Mouse (Mus musculus) heart, embryonic 15.5 days (tissue): Measurements from ENCODE around the gene Zp3. TPM values are rescaled to one million over a fixed set of nuclear protein-coding genes. Genes with fewer than 3 reads are reported as not detected.

Experiments
- ATAC-seq: fragments of 200-750 bp; cut with Nextera tagmentation; replicated peaks from 2 replicates; pipeline ENCODE4 v1.8.0; 2017; ENCODE audit warnings: low read depth, moderate TSS enrichment; ENCODE audit not compliant: insufficient number of reproducible peaks, insufficient read depth, low FRiP score
- H3K27ac ChIP-seq: fragments of 300-500 bp; sonication (generic); 2 replicates; pipeline ENCODE4 v1.5.1; 2015; ENCODE audit warnings: mild to moderate bottlenecking, inconsistent platforms
- H3K27me3 ChIP-seq: fragments of 300-500 bp; sonication (generic); 2 replicates; pipeline ENCODE4 v1.6.1; 2015; ENCODE audit warnings: inconsistent platforms
- H3K36me3 ChIP-seq: fragments of 300-500 bp; sonication (generic); 2 replicates; pipeline ENCODE4 v1.6.1; 2015; ENCODE audit warnings: mild to moderate bottlenecking, inconsistent platforms
- H3K4me1 ChIP-seq: fragments of 300-500 bp; sonication (generic); replicated peaks from 2 replicates; pipeline ENCODE4 v1.6.1; 2015; ENCODE audit warnings: inconsistent platforms
- H3K4me2 ChIP-seq: fragments of 300-500 bp; sonication (generic); 2 replicates; pipeline ENCODE4 v1.6.1; 2015; ENCODE audit warnings: inconsistent platforms, mild to moderate bottlenecking, moderate library complexity
- H3K4me3 ChIP-seq: fragments of 300-500 bp; sonication (generic); 2 replicates; pipeline ENCODE4 v1.5.1; 2015; ENCODE audit warnings: mild to moderate bottlenecking, inconsistent platforms
- H3K9ac ChIP-seq: fragments of 300-500 bp; sonication (generic); 2 replicates; pipeline ENCODE4 v1.6.1; 2015; ENCODE audit warnings: mild to moderate bottlenecking, inconsistent platforms
- H3K9me3 ChIP-seq: fragments of 300-500 bp; sonication (generic); replicated peaks from 2 replicates; pipeline ENCODE4 v1.6.1; 2016; ENCODE audit warnings: inconsistent platforms
- WGBS: fragments of 180-500 bp; shearing (Covaris S2); methylation state at CpG from one replicate; pipeline ENCODE4 v1.1.7; 2015; ENCODE audit warnings: mixed read lengths; 5-methylcytosine and 5-hydroxymethylcytosine counted together
- polyA plus RNA-seq: library from polyadenylated mRNA; unstranded; fragments of >200 nt; fragmentation: Nextera tagmentation; extraction: Ambion mirVana; gene quantifications from 2 replicates; pipeline ENCODE4 v1.2.1, GENCODE M21; 2015

Zp3 gene
- polyA plus RNA-seq, 1 experiment from 2014 or later, result not detected

DNA sequence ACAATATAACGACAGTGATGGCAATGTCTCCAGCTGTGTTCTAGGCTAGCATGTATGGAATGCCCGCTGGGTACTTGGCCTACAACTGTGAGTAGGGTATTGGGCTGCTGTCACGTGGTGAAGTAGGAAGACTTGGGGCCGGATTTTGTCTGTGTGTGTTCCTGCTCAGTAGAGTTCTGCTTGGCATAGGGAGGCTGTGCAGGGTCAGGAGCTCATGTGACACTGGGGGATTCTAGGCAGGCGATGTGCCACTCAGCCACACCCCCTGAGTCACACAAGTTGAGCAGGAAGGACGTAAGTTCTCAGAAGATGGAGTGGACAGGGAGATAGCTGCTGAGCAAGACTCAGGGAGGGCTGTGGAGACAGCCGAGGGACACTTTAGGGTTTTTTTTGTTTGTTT lies 27.8 kb downstream of the Zp3 start:
- Histone ChIP-seq H3K4me2 (no peak overlapping the region), H3K9ac (no peak overlapping the region), H3K4me1 (peaks cover 16% of the 10 kb centered on the region), H3K27me3 (no peaks in the 10 kb centered on the region), H3K36me3 (peaks cover 24% of the 10 kb centered on the region), H3K9me3 (no peaks in the 10 kb centered on the region), H3K27ac (no peak overlapping the region), H3K4me3 (no peak overlapping the region)
- no peak for ATAC-seq
- 69% methylated on average over 7 of the region's 7 CpGs for WGBS

DNA sequence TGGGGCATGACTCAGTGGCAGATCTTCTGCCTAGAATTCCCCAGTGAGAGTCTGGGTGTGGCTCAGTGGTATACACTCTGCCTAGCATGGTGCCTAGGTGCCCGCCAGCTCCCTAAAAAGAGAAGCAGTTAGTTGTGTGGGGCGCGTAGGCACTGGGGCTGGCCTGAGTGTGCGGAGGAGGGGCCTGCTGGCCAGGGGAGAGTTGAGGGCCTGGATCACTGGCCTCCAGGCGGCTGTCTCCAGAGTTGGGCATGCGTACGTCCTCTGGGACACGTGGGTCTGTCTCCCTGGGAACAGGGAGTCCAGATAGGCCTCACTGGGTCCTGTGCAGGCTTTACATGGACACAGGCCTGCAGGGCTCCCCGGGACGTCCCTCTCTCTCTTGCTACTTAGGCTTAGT lies 35.0 kb downstream of the Zp3 start:
- Histone ChIP-seq H3K9ac (no peak overlapping the region), H3K4me3 (no peak overlapping the region), H3K4me2 (peak overlapping the region; percentile 48), H3K9me3 (no peaks in the 10 kb centered on the region), H3K27ac (peak overlapping the region; percentile 77), H3K4me1 (peaks cover 52% of the 10 kb centered on the region), H3K27me3 (no peaks in the 10 kb centered on the region), H3K36me3 (peaks cover 26% of the 10 kb centered on the region)
- peak; percentile 66 for ATAC-seq
- 66% methylated on average over 10 of the region's 10 CpGs for WGBS

- Histone ChIP-seq H3K27me3 (no peaks in the 10 kb centered on the region), H3K4me2 (peak overlapping the region; percentile 48), H3K9ac (no peak overlapping the region), H3K36me3 (peaks cover 20% of the 10 kb centered on the region), H3K27ac (peak overlapping the region; percentile 77), H3K4me3 (no peak overlapping the region), H3K4me1 (peaks cover 56% of the 10 kb centered on the region), H3K9me3 (no peaks in the 10 kb centered on the region)
- WGBS, result 70% methylated on average over 10 of the region's 10 CpGs
- no peak for ATAC-seq
Observed at GRCm38 (mm10) chr5:136015586-136015985, 35.7 kb downstream of the Zp3 start.

DNA sequence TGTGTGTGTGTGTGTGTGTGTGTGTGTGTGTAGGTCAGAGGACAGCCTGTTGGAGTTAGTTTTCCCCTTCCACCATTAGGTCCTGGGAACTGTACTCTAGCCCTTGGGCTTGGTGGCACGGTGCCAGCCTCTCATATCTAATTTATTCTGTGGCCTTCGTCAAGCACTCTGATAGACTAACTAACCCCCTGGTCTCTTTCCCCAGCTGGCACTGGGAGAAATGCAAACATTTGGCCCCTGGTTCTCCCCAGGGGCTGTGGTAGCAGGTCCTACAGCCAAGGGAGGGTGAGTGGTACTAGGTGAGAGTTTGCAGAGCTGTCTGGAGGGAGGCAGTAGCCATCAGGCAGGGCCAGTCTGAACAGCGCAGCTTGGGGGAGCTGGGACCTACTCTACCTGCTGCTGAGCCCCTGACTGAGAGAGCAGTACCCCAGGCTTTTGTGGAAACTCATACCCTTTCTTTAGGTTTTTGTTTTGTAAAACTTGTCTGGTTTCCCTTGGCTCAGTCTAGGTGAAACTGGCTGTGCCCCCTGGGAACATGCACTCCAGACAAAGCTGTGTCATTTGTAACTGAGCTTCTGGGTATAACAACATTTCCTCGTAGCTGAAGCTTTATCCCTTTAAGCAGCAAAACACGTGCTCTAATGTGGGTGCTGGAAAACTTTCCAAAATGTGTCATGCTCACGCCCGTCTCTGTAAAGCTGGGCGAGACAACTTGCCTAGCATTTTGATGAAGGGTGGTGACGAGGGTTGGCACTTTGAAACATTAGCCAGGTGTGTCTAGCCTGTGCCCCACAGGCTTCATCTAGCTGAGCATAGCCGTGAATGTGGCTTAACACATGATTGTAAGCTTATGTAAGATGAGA lies 36.3 kb downstream of the Zp3 start:
- Histone ChIP-seq H3K36me3 (peaks cover 19% of the 10 kb centered on the region), H3K9me3 (no peaks in the 10 kb centered on the region), H3K27me3 (no peaks in the 10 kb centered on the region), H3K4me3 (no peak overlapping the region), H3K27ac (peak overlapping the region; percentile 77), H3K4me1 (peaks cover 56% of the 10 kb centered on the region), H3K9ac (no peak overlapping the region), H3K4me2 (peak overlapping the region; percentile 48)
- 42% methylated on average over 10 of the region's 10 CpGs for WGBS
- ATAC-seq, result no peak

DNA sequence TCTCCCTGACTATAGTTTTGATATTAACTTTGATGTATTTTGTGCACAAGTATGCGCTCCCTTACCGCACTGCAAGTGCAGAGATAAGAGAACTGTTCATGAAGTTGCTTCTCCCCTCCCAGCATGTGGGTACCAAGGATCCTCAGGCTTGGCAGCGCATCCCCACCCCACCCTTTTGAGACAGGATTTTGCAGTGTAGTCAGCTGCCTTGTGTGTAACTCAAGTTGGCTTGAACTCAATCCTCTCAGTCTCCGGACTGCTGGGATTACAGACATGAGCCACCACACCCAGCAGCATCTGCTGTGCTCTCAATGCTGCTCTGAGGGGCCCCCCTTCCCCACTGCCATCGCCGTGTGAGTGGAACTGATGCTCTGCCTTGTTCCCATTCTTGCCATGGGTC lies 37.4 kb downstream of the Zp3 start:
- H3K4me2 ChIP-seq, result no peak overlapping the region
- H3K9me3 ChIP-seq, result no peaks in the 10 kb centered on the region
- no peak overlapping the region for H3K9ac ChIP-seq
- peaks cover 56% of the 10 kb centered on the region for H3K4me1 ChIP-seq
- no peak overlapping the region for H3K27ac ChIP-seq
- peaks cover 11% of the 10 kb centered on the region; the same call in 1 of the 2 replicates for H3K36me3 ChIP-seq
- no peak overlapping the region for H3K4me3 ChIP-seq
- 69% methylated on average over 6 of the region's 6 CpGs for WGBS
- no peaks in the 10 kb centered on the region for H3K27me3 ChIP-seq
- ATAC-seq, result no peak

DNA sequence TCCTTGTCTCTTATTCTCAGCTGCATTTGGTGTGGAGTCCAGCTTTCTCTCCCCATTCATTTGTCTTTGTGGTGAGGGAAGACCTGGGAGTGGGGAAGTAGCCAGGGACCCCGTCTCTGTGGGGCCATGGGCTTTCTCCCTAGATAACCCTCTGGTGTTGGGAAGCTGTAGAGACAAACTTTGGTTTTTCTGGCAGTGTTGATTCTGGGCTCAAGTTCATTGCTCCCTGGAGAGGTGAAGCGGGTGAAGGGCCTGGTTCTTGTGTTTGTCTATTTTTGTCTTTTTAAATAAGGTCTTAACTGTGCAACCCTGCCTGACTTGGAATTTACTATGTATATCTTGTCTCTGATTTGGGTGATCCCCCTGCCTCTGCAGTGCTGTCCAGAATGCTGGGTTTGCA lies 38.8 kb downstream of the Zp3 start:
- Histone ChIP-seq H3K4me3 (no peak overlapping the region), H3K4me1 (peaks cover 56% of the 10 kb centered on the region), H3K9ac (no peak overlapping the region), H3K27me3 (no peaks in the 10 kb centered on the region), H3K4me2 (no peak overlapping the region), H3K36me3 (peaks cover 6% of the 10 kb centered on the region; the same call in 1 of the 2 replicates), H3K9me3 (no peaks in the 10 kb centered on the region), H3K27ac (no peak overlapping the region)
- ATAC-seq, result no peak
- WGBS, result 65% methylated on average over 2 of the region's 2 CpGs

GRCm38 (mm10) chr5:136019907-136020306 lies 40.0 kb downstream of the Zp3 start:
- H3K9me3 ChIP-seq, result no peaks in the 10 kb centered on the region
- ATAC-seq, result peak; percentile 68
- H3K4me2 ChIP-seq, result no peak overlapping the region
- no peak overlapping the region for H3K4me3 ChIP-seq
- peaks cover 51% of the 10 kb centered on the region for H3K4me1 ChIP-seq
- H3K27ac ChIP-seq, result peak overlapping the region; percentile 11; the same call in 1 of the 2 replicates
- H3K9ac ChIP-seq, result no peak overlapping the region
- H3K27me3 ChIP-seq, result no peaks in the 10 kb centered on the region
- 3% methylated on average over 1 of the region's 1 CpGs for WGBS
- peaks cover 6% of the 10 kb centered on the region; the same call in 1 of the 2 replicates for H3K36me3 ChIP-seq

GRCm38 (mm10) chr5:136025712-136026111 lies 45.8 kb downstream of the Zp3 start:
- 81% methylated on average over 3 of the region's 3 CpGs for WGBS
- no peak overlapping the region for H3K9ac ChIP-seq
- no peak overlapping the region for H3K4me3 ChIP-seq
- no peaks in the 10 kb centered on the region for H3K4me1 ChIP-seq
- no peak overlapping the region for H3K4me2 ChIP-seq
- no peak for ATAC-seq
- peaks cover 24% of the 10 kb centered on the region; the same call in 1 of the 2 replicates for H3K36me3 ChIP-seq
- H3K9me3 ChIP-seq, result no peaks in the 10 kb centered on the region
- no peak overlapping the region for H3K27ac ChIP-seq
- H3K27me3 ChIP-seq, result no peaks in the 10 kb centered on the region

DNA sequence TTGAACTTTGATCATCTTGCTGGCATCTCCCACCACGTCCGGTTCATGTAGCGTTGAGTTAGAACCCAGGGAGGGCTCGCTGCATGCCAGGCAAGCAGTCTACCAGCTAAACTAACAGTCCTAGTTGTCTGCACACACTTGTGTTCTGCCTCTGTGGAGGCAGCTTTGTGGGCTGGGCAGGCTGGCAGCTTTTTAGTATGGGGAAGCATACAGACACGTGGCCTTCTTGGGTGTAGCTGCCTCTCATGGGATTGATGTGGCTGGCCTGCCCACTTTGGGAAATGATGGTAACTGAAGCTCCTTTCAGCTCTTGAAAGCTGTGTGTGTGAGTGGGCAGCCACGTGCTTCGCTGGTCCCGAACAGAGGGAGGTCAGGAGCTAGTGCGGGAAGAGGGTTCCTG lies 47.0 kb downstream of the Zp3 start:
- H3K9me3 ChIP-seq, result no peaks in the 10 kb centered on the region
- H3K27ac ChIP-seq, result no peak overlapping the region
- H3K9ac ChIP-seq, result no peak overlapping the region
- H3K4me1 ChIP-seq, result no peaks in the 10 kb centered on the region
- no peak overlapping the region for H3K4me2 ChIP-seq
- H3K27me3 ChIP-seq, result no peaks in the 10 kb centered on the region
- no peak overlapping the region for H3K4me3 ChIP-seq
- no peak for ATAC-seq
- H3K36me3 ChIP-seq, result peaks cover 31% of the 10 kb centered on the region; the same call in 1 of the 2 replicates
- 80% methylated on average over 9 of the region's 9 CpGs for WGBS

DNA sequence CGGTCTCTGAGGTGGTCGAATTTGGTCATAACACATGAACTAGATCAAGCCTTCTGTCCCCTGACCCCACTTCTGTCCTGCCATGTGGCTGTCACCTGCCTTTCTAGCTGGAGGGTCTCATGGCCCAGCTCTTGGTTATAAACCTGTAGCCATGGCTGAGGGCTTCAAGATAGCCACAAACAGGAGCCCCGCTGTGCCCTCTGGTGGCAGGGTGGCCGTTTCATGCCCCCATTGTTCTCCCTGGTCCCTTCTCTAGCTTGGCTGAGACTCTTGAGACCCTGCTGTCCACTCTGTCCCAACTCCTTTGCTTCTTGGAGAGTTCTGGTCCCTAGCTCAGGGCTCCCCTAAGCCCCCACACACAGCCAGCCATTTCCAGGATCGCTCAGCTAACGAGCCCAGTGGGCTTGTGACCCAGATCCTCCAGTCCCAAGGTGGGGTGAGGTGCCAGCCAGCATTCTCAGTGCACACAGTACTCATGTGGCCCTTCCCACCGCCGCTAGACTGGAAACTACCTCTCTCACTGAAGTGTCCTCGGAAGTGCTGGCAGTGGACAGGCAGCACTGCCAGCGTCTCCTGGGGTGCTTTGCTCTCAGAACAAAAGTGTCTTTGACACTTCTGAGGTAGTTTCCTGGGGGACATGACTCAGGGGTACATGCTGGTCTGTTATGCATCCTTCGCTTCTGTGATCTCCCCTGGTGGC lies 47.9 kb downstream of the Zp3 start:
- no peak overlapping the region for H3K4me2 ChIP-seq
- 87% methylated on average over 11 of the region's 11 CpGs for WGBS
- H3K4me1 ChIP-seq, result no peaks in the 10 kb centered on the region
- no peaks in the 10 kb centered on the region for H3K27me3 ChIP-seq
- no peak for ATAC-seq
- H3K9ac ChIP-seq, result no peak overlapping the region
- no peak overlapping the region for H3K27ac ChIP-seq
- no peak overlapping the region for H3K4me3 ChIP-seq
- H3K36me3 ChIP-seq, result peaks cover 34% of the 10 kb centered on the region; the same call in 1 of the 2 replicates
- H3K9me3 ChIP-seq, result no peaks in the 10 kb centered on the region

GRCm38 (mm10) chr5:136034868-136035267 lies 55.0 kb downstream of the Zp3 start:
- WGBS, result 75% methylated on average over 4 of the region's 4 CpGs

More at GRCm38 (mm10) chr5:136034868-136035267, 55.0 kb downstream of the Zp3 start:
- H3K9ac ChIP-seq, result no peak overlapping the region
- peaks cover 4% of the 10 kb centered on the region; the same call in 1 of the 2 replicates for H3K4me1 ChIP-seq
- no peak overlapping the region for H3K27ac ChIP-seq
- ATAC-seq, result no peak
- H3K4me3 ChIP-seq, result no peak overlapping the region
- H3K27me3 ChIP-seq, result no peaks in the 10 kb centered on the region
- H3K36me3 ChIP-seq, result peaks cover 17% of the 10 kb centered on the region; the same call in 1 of the 2 replicates
- H3K4me2 ChIP-seq, result no peak overlapping the region
- H3K9me3 ChIP-seq, result no peaks in the 10 kb centered on the region
